Mouse (Mus musculus) right cerebral cortex, adult 2 months (tissue): Measurements from ENCODE around the gene Plekho1.
"Not testable (repeated sequence)": the region's sequence is repeated elsewhere in the genome, so short reads cannot be mapped to it uniquely, and the experiment has no call there.

Experiments
- DNase-seq, 2 experiments: peaks; one replicate each; pipeline ENCODE4 v3.0.0; 2021 to 2022; ENCODE audit warnings: low spot score in 2 of 2

The Plekho1 gene

GRCm38 (mm10) chr3:95995802-95996428 is at the start of gene Plekho1:
Plekho1 (minus strand) TSS chr3:95996001.
- peak; percentile 64 to 67 for DNase-seq

- DNase-seq, result not testable (repeated sequence)
These were observed 48.8 kb upstream of the Plekho1 start for GRCm38 (mm10) chr3:96044559-96044958.

GRCm38 (mm10) chr3:96043104-96043503 is 47.3 kb upstream of the Plekho1 start:
- no peak for DNase-seq

- DNase-seq, result no peak
These were observed 45.3 kb upstream of the Plekho1 start for GRCm38 (mm10) chr3:96041079-96041478.

- no peak for DNase-seq
These were observed 44.8 kb upstream of the Plekho1 start for GRCm38 (mm10) chr3:96040663-96041006.

- DNase-seq, result peak; percentile 19 to 35
These were observed 44.3 kb upstream of the Plekho1 start for GRCm38 (mm10) chr3:96039857-96040662.

GRCm38 (mm10) chr3:96038851-96039250 is 43.0 kb upstream of the Plekho1 start:
- DNase-seq, result no peak

GRCm38 (mm10) chr3:96038156-96038555 is 42.4 kb upstream of the Plekho1 start:
- no peak for DNase-seq

- DNase-seq, result no peak
These were observed 41.0 kb upstream of the Plekho1 start for GRCm38 (mm10) chr3:96036796-96037195.

GRCm38 (mm10) chr3:96033046-96033445 is 37.2 kb upstream of the Plekho1 start:
- DNase-seq, result no peak

- DNase-seq, result no peak
These were observed 36.8 kb upstream of the Plekho1 start for GRCm38 (mm10) chr3:96032652-96033017.

GRCm38 (mm10) chr3:96031991-96032651 is 36.3 kb upstream of the Plekho1 start:
- DNase-seq, result no peak

GRCm38 (mm10) chr3:96029766-96030165 is 34.0 kb upstream of the Plekho1 start:
- DNase-seq, result no peak

GRCm38 (mm10) chr3:96029336-96029735 is 33.5 kb upstream of the Plekho1 start:
- no peak for DNase-seq

- no peak for DNase-seq
These were observed 32.1 kb upstream of the Plekho1 start for GRCm38 (mm10) chr3:96027875-96028274.

GRCm38 (mm10) chr3:96027145-96027544 is 31.3 kb upstream of the Plekho1 start:
- DNase-seq, result no peak

- no peak for DNase-seq
These were observed 25.8 kb upstream of the Plekho1 start for GRCm38 (mm10) chr3:96021421-96022128.

GRCm38 (mm10) chr3:96020735-96021134 is 24.9 kb upstream of the Plekho1 start:
- no peak for DNase-seq

GRCm38 (mm10) chr3:96017461-96017860 is 21.7 kb upstream of the Plekho1 start:
- no peak for DNase-seq

GRCm38 (mm10) chr3:96016257-96016889 is 20.6 kb upstream of the Plekho1 start:
- no peak for DNase-seq

- no peak for DNase-seq
These were observed 19.9 kb upstream of the Plekho1 start for GRCm38 (mm10) chr3:96015681-96016080.

GRCm38 (mm10) chr3:96012805-96013204 is 17.0 kb upstream of the Plekho1 start:
- no peak for DNase-seq
